Mouse (Mus musculus) spleen, adult 2 months (tissue): Measurements from ENCODE around the gene Bend3. TPM values are rescaled to one million over a fixed set of nuclear protein-coding genes. Genes with fewer than 3 reads are reported as not detected.

Experiments used
- DNase-seq, 2 experiments: peaks; one replicate each; pipeline versions ENCODE4 v3.0.0 to v3.0.0-alpha.2; 2012 to 2021; ENCODE audit warnings: low spot score in 2 of 2, low read depth in 1 of 2
- H3K27ac ChIP-seq: fragments of 200-500 bp; 2 replicates; pipeline ENCODE4 v1.5.1; 2012; ENCODE audit warnings: low read length, inconsistent platforms; ENCODE audit not compliant: insufficient read depth
- H3K27me3 ChIP-seq: fragments of 200-500 bp; 2 replicates; pipeline ENCODE4 v1.6.1; 2012; ENCODE audit warnings: mild to moderate bottlenecking, moderate library complexity, low read length, inconsistent platforms; ENCODE audit not compliant: control insufficient read depth, insufficient read depth
- H3K36me3 ChIP-seq: fragments of 200-500 bp; 2 replicates; pipeline ENCODE4 v1.6.1; 2012; ENCODE audit warnings: mild to moderate bottlenecking, low read length, inconsistent platforms; ENCODE audit not compliant: control insufficient read depth, insufficient read depth
- H3K4me1 ChIP-seq: fragments of 200-500 bp; 2 replicates; pipeline ENCODE4 v1.6.1; 2011; ENCODE audit warnings: inconsistent platforms; ENCODE audit not compliant: control insufficient read depth, insufficient read depth, insufficient read length
- H3K4me3 ChIP-seq: fragments of 200-500 bp; 2 replicates; pipeline ENCODE4 v1.5.1; 2011; ENCODE audit warnings: mild to moderate bottlenecking, inconsistent platforms; ENCODE audit not compliant: insufficient read depth, insufficient read length; ENCODE audit errors: extremely low read depth
- CTCF ChIP-seq: fragments of 200-500 bp; IDR thresholded peaks from 2 replicates; pipeline ENCODE4 v1.5.1; 2011; ENCODE audit warnings: mild to moderate bottlenecking, inconsistent platforms; ENCODE audit not compliant: insufficient read depth, insufficient read length, insufficient replicate concordance; ENCODE audit errors: extremely low read depth
- POLR2A ChIP-seq: fragments of 200-500 bp; IDR thresholded peaks from 2 replicates; pipeline ENCODE4 v1.6.1; 2011; ENCODE audit warnings: low read depth, low read length, inconsistent platforms
- WGBS: fragments of 180-500 bp; shearing (Covaris S2); methylation state at CpG from one replicate; pipeline ENCODE4 v1.1.7; 2018; 5-methylcytosine and 5-hydroxymethylcytosine counted together
- polyA plus RNA-seq: library from polyadenylated mRNA; depleted of rRNA; stranded (reverse); fragments of >200 nt; gene quantifications from 2 replicates; pipeline ENCODE4 v1.2.3, GENCODE M21; 2012; rRNA removed

The Bend3 gene
- polyA plus RNA-seq, 1 experiment = 2.1 TPM

DNA sequence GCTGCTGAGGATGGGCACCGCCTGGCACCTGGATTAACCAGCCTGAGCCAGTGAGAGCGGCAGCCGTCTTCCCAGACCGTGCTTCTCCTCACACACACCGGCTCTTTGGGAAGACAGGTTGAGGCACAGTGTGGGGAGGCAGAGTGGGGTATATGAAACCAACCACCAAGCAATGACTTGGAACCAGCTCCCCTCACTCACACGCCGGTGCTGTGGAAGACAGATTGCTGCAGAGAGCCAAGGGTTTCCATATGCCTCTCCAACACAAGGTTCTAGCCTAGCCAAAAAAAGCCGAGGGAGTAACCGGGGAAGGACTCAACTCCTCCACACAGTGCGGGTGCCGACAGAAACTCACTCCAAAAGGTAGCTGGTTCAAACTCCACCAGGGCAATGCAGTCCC lies 80.7 kb downstream of the Bend3 start:
- no peak for TF ChIP-seq POLR2A
- TF ChIP-seq CTCF = no peak
- 88% methylated on average over 11 of the region's 11 CpGs for WGBS
- H3K27ac ChIP-seq = no peak overlapping the region
- H3K27me3 ChIP-seq = no peaks in the 10 kb centered on the region
- no peaks in the 10 kb centered on the region for H3K36me3 ChIP-seq
- H3K4me3 ChIP-seq = no peak overlapping the region
- peaks cover 6% of the 10 kb centered on the region; the same call in 1 of the 2 replicates for H3K4me1 ChIP-seq
- DNase-seq = no peak

DNA sequence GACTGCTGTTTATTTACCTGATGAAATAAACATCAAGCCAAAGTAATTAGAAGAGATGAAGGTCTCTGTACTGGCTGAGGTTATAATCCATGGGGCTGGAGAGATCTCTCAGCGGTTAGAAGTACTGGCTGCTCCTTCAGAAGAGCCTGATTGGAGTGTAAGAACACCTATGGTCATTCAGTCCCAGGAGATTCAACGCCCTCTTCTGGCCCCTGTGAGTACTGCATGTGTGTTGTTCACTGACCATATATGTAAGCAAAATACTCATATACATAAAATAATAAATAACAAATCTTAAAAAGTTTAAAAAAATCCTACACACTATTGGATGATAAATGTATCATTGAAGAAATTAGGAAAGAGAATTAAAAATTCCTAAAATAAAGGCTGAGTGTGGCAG lies 82.1 kb downstream of the Bend3 start:
- Histone ChIP-seq H3K27me3 (no peaks in the 10 kb centered on the region), H3K36me3 (no peaks in the 10 kb centered on the region), H3K4me3 (no peak overlapping the region), H3K27ac (no peak overlapping the region), H3K4me1 (peaks cover 6% of the 10 kb centered on the region; the same call in 1 of the 2 replicates)
- 52% methylated on average over 2 of the region's 2 CpGs for WGBS
- DNase-seq = no peak
- TF ChIP-seq POLR2A = no peak
- no peak for TF ChIP-seq CTCF

- no peaks in the 10 kb centered on the region for H3K27me3 ChIP-seq
- 91% methylated on average over 2 of the region's 2 CpGs for WGBS
- H3K27ac ChIP-seq = no peak overlapping the region
- no peaks in the 10 kb centered on the region for H3K36me3 ChIP-seq
- H3K4me1 ChIP-seq = peaks cover 6% of the 10 kb centered on the region; the same call in 1 of the 2 replicates
- H3K4me3 ChIP-seq = no peak overlapping the region
- DNase-seq = no peak
- TF ChIP-seq POLR2A (no peak), CTCF (no peak)
Observed at GRCm38 (mm10) chr10:43561311-43561710, 82.7 kb downstream of the Bend3 start.

Other genes with a start within 250 kb of the Bend3 start
- gene Gm9803, start 45.3 kb downstream of the Bend3 start, polyA plus RNA-seq = 22.2 and 43.4 TPM in 2 replicates
- gene 1700021F05Rik, start 62.2 kb downstream of the Bend3 start, polyA plus RNA-seq = 3.6 and 3.9 TPM in 2 replicates
- gene Cd24a, start 99.5 kb downstream of the Bend3 start, polyA plus RNA-seq = 418 and 468 TPM in 2 replicates